Mouse (Mus musculus): Measurements from ENCODE around the gene Trip6.

DNA sequence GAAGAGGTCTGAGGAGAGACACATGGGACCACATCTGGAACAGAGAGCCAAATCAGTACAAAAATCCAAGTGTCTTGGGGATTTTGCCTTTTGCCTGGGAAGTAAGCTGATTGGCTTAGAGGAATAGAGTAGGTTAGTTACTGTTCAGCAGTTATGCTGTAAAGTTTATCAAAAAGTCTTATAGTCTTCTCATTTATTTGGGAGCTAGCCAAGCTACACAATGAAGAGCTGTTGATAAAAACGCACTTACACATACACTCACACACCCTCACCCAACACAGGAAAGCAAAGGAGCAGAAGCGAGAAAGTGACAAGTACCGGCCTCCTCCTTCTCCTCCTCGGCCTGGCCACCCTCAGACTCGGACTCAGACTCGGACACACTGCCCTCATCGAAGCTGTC is 15.0 kb downstream of the Trip6 start:
- no peak for TF ChIP-seq CTCF (IDR thresholded peaks at IDR 0.05; ENCODE audit: low read depth)
- TF ChIP-seq EP300 (optimal IDR thresholded peaks at IDR 0.05), result no peak

Data from stomach, postnatal 0 days (tissue).